Mouse (Mus musculus) erythroblast, embryonic 14.5 days (primary cell): Measurements from ENCODE around the gene Prr29.

Source experiments
- GATA1 ChIP-seq: IDR thresholded peaks from 2 replicates; pipeline ENCODE4 v1.6.1; 2012; ENCODE audit warnings: low read length, inconsistent platforms, mixed read lengths
- TAL1 ChIP-seq: IDR thresholded peaks from 3 replicates; pipeline ENCODE4 v1.6.1; 2012; ENCODE audit warnings: low read length, inconsistent platforms, mixed read lengths

- TF ChIP-seq GATA1 (no peak), TAL1 (no peak)
Observed at GRCm38 (mm10) chr11:106374979-106375378, 9.7 kb downstream of the Prr29 start.
